Mouse (Mus musculus): ENCODE results near the gene Sun3. TPM values are rescaled to one million over a fixed set of nuclear protein-coding genes. Genes with fewer than 3 reads are reported as not detected.

Sun3 gene
- polyA plus RNA-seq (2012; rRNA removed), result 0.14 TPM in 1 of 2 replicates, not detected in the other

- peak; percentile 47 for DNase-seq (ENCODE audit: low spot score)
These were observed at the start of gene Sun3 for GRCm38 (mm10) chr11:9048703-9049060. Sun3 (minus strand) TSS chr11:9048991.

- DNase-seq (ENCODE audit: low spot score), result no peak
These were observed 27.7 kb upstream of the Sun3 start for GRCm38 (mm10) chr11:9076444-9076843.

GRCm38 (mm10) chr11:9060484-9060883 is 11.7 kb upstream of the Sun3 start:
- no peak for DNase-seq (ENCODE audit: low spot score)

DNA sequence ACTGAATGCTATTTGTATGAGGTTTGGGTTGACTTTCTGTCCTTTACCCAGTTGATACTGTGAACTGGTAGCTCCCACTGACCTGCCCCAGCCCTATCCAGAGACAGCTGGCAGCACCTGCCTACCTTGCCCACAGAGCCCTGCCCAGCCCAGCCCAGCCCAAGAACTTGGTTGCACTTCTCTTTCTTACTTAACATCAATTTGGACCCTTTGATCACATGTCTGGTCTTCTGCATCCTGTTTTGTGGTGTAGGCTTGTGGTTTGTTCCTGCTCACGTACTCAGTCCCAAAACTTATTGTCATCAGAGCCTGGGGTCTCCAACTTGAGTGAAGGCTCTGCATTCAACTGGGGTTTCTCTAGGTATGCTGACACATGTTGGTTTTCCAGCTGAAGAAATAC is 11.2 kb upstream of the Sun3 start:
- DNase-seq (ENCODE audit: low spot score), result no peak

- no peak for DNase-seq (ENCODE audit: low spot score)
These were observed 8.9 kb upstream of the Sun3 start for GRCm38 (mm10) chr11:9057711-9058110.

- no peak for DNase-seq (ENCODE audit: low spot score)
These were observed 8.1 kb upstream of the Sun3 start for GRCm38 (mm10) chr11:9056937-9057336.

DNA sequence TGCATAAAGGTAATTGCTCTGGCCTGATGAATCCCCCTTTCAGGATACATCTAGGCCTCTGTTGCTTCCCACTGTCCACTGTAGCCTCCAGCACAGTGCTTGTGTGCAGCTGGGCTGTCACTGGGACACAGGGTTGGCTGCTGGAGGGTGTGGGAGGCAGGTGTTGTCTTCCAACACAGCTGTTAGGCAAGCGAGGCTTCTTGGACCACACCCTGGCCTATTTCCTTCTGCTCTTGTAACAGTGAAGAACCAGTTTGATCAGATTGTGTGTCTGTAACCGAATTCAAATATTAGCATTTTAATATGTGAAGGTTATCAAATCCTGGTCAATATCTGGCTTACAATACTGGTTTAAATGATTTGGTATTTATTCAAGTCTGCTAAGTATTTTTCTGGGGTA is 3.1 kb upstream of the Sun3 start:
- no peak for DNase-seq (ENCODE audit: low spot score)

GRCm38 (mm10) chr11:9050241-9050640 is 1.4 kb upstream of the Sun3 start:
- DNase-seq (ENCODE audit: low spot score), result no peak

DNA sequence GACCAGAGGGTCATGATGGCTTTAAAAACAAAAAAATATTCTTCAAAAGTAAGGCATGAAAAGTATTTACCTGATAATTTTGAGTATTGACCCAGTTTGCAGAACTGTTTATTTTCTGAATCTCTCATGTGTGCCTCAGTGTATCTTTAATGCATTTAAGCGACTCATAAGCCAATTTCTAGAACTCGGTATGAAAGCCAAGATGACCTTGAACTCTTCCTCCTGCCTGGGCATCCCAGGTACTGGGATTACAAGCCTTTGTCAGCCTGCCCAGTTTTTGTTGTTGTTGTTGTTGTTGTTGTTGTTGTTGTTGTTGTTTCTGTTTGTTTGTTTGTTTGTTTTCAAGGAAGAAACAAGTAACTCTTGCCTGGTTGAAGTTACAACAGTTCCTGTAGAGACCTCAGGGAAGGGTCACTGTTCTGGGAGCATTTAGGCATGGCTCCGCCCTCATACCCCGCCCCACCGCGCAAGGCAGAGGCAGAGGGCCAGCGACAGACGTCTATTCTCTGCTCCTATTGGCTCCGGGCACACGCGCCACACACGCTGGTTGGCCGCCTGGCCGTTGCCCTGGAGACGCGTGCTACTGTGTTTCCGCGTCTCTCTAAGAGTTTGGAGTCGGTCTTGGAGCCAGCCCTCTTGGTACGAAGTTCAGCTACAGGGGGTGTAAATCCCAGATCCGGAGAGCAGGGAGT is 634 bp downstream of the Sun3 start, which contains the start of gene Gm11992:
TSS of gene Gm11992 (plus strand) at position 584 of the 692 bp plus-strand sequence.
- DNase-seq (ENCODE audit: low spot score), result no peak

- no peak for DNase-seq (ENCODE audit: low spot score)
These were observed 1.7 kb downstream of the Sun3 start for GRCm38 (mm10) chr11:9047044-9047443.

GRCm38 (mm10) chr11:9046546-9046945 is 2.2 kb downstream of the Sun3 start:
- DNase-seq (ENCODE audit: low spot score), result no peak

DNA sequence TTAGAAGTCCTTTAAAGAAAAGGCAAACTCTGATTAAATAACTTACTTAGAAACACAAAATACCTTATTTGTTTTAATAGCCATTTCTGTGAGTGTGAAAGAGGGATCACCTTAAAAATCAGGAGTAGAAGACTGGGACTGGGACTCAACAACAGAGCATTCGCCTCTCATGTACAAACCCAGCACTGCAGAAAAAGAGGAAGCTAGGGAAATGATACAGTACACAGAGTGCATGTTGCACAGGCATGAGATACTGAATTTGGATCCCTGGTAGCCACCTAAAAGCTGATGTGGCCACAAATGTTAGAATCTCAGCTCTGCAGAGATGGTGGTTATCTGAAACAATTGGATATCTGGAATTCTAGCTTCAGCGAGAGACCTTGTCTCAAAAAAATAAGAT is 17.3 kb downstream of the Sun3 start:
- DNase-seq (ENCODE audit: low spot score), result no peak

- no peak for DNase-seq (ENCODE audit: low spot score)
These were observed 23.6 kb downstream of the Sun3 start for GRCm38 (mm10) chr11:9025211-9025610.

GRCm38 (mm10) chr11:9024782-9025181 is 24.0 kb downstream of the Sun3 start:
- no peak for DNase-seq (ENCODE audit: low spot score)

DNA sequence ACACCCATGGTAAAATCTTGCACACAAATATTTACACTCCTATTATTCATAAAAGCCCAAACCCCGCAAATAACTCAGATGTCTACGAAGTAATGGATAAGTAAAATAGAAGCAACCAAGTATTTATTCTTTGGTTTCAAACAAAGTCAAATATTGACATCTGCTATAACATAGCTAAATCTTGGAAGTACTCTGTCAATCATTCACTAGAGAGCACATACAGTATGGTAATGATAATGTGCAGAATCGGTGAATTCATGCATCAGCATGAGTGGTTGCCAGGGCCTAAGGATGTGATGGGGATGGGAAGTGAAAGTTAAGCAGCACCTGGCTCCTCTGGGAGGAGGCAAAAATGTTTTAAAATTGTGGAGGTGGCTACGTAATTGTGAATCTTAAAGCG is 28.6 kb downstream of the Sun3 start:
- DNase-seq (ENCODE audit: low spot score), result no peak

DNA sequence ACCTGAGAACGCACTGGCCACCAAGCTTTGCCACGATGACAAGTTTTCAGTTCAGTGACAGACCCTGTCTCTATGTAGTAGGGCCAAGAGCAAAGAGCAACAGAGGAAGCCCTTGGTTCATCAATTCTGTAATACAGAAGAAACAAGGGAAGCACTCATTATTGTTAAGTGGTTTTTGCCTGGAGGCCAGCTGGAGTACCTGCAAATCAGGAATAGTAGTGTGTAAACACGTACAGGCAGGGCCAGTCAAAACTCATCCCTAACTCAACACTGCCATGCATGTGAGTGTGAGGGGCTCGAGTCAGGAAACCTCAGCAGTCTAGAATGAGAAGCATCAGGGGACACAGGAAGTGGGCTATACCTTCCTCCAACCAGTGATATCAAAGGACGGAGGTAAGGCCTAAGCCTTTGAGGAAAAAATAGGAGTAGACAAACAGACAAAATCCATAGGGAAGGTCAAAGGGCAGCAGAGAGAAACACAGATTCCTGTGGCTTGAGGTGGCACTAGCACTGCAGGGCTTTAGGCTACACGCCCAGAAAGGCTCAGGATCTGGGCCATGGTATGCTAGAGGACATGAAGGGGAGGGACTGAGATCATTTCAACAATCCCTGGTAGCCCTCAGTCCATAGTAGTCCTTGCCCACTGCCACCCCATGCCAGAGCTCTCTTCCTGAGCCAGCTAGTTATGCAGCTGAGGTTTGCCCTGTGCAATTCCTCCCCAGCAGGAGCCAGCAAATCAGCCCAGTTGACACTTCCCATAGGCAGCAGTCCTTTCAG is 30.1 kb downstream of the Sun3 start:
- no peak for DNase-seq (ENCODE audit: low spot score)

DNA sequence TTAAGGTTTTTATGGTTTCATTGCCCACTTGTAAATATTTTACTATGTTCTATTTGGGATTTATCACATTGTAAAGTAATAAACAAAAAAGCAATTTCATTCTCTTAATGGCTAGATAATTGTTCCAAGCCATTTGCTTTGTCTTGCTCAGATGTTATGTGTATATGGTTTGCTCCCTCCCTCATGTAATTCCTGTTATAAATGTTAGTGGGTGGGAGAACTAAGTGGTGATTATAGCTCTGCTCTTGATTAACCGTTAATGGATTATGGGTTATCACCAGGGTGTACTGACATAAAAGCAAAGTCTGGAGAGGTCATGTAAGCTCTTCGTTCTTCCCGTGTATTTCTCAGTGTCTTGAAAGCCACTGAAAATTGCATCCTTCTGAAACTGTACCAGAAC is 34.1 kb downstream of the Sun3 start:
- no peak for DNase-seq (ENCODE audit: low spot score)

DNA sequence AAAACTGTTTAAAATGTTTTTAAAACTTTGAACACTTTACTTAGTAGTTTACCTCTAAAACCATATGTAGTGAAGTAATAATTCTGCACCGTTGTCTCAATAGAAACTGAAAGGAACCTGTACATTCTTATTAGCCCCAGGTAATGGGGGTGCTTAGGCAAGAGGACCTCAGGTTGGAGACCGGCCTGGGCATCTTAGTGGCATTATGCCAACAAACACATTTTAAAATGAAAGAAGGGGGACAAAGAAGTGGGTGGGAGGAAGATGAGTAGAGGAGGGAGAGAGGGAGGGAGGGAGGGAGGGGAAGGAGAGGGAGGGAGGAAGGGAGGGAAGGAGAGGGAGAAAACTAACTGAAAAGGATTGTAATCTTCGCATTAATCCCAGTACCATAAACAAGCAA is 37.4 kb downstream of the Sun3 start:
- DNase-seq (ENCODE audit: low spot score), result no peak

- DNase-seq (ENCODE audit: low spot score), result peak; percentile 86
These were observed 37.9 kb downstream of the Sun3 start, which contains the start of gene Hus1 for GRCm38 (mm10) chr11:9010853-9011339. Hus1 (minus strand) TSS chr11:9011191.

DNA sequence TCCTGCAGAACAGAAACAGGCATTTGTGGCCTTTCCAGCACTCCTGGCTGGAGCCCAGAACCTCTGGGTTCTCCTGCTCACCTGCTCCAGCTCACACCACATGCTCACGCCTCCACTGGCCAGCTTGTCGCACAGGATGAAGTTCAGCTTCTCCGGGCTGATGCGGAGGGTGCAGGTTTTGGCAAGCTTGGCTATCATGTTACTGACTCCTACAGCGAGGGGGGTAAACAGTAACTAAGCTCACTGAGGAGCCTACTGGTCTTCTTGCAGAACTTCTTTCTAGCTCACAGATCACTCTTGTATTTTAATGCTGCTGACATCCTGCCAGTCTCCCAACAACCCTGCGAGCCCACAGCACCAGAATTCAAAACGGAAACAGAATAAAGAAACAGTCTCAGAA is 38.4 kb downstream of the Sun3 start:
- DNase-seq (ENCODE audit: low spot score), result peak; percentile 23

- no peak for DNase-seq (ENCODE audit: low spot score)
These were observed 40.0 kb downstream of the Sun3 start for GRCm38 (mm10) chr11:9008761-9009160.

GRCm38 (mm10) chr11:8988084-8988483 is 60.7 kb downstream of the Sun3 start:
- DNase-seq (ENCODE audit: low spot score), result no peak

GRCm38 (mm10) chr11:8986058-8986457 is 62.7 kb downstream of the Sun3 start:
- DNase-seq (ENCODE audit: low spot score), result no peak

All from urinary bladder, adult 2 months (tissue).